Mouse (Mus musculus) T-helper 17 cell (primary cell): ENCODE measurements around the gene Mgat5b.

Source experiments
- in situ Hi-C, 2 experiments: fragments of 300-600 bp; cut with MboI, MseI; formaldehyde crosslinking; loops; 1 replicate in 1 of 2; 2 replicates in 1 of 2; pipeline ENCODE4 v1.15.1; 2025; ENCODE audit warnings: high pct_unique_total_duplicates in 2 of 2

The Mgat5b gene

GRCm38 (mm10) chr11:117030018-117030417 is 111.4 kb downstream of the Mgat5b start:
- in situ Hi-C loops, result no loop called here

- in situ Hi-C loops, result no loop called here
These were observed 111.9 kb downstream of the Mgat5b start for GRCm38 (mm10) chr11:117030471-117031101.

DNA sequence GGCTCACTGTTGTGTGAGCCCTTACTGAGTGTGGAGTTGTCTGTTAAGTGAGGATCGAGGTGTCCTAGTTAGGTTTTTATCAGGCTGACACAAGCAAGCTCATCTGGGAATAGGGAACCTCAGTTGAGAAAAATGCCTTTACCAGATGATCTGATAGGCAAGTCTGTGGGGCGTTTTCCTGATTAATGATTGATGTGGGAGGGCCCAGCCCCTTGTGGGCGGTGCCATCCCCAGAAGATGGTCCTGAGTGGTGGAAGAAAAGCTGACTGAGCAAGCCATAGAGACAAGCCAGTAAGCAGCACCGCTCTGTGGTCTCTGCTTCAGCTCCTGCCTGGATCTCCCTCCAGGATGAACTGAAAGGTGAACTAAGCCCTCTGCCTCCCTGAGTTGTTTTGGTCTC is 112.6 kb downstream of the Mgat5b start:
- in situ Hi-C loops, result no loop called here

- in situ Hi-C loops, result no loop called here
These were observed 117.1 kb downstream of the Mgat5b start for GRCm38 (mm10) chr11:117035661-117036336.
